Mouse (Mus musculus) CH12.LX (cell line): ENCODE measurements around the gene Frmd8. TPM values are rescaled to one million over a fixed set of nuclear protein-coding genes. Genes with fewer than 3 reads are reported as not detected.
A peak's percentile ranks its signal among the peaks of the same experiment; 100 is the strongest.

Experiments
- DNase-seq: peaks from one replicate; pipeline ENCODE4 v3.0.0-alpha.2; 2013; ENCODE audit errors: extremely low read depth
- H3K27ac ChIP-seq: 2 replicates; pipeline ENCODE4 v1.5.1; 2012; ENCODE audit warnings: low read depth, mild to moderate bottlenecking, control low read depth, moderate library complexity; ENCODE audit not compliant: insufficient read depth
- H3K27me3 ChIP-seq: replicated peaks from 2 replicates; pipeline ENCODE3; 2012; ENCODE audit warnings: inconsistent platforms
- H3K36me3 ChIP-seq, 2 experiments: replicated peaks in 1 of 2; 2 replicates each; pipeline versions ENCODE3 to v1.6.1; 2012; ENCODE audit warnings: inconsistent platforms in 1 of 2, low read length in 1 of 2, mild to moderate bottlenecking in 1 of 2, mixed read lengths in 1 of 2, moderate library complexity in 1 of 2; ENCODE audit not compliant: control insufficient read depth in 1 of 2, insufficient read depth in 1 of 2
- H3K4me1 ChIP-seq, 2 experiments: 2 replicates each; pipeline ENCODE4 v1.6.1; 2012; ENCODE audit warnings: inconsistent platforms in 1 of 2, moderate library complexity in 1 of 2; ENCODE audit not compliant: insufficient read depth in 2 of 2, control insufficient read depth in 1 of 2
- H3K4me2 ChIP-seq: 2 replicates; pipeline ENCODE4 v1.6.1; 2012; ENCODE audit warnings: low read depth, mild to moderate bottlenecking, control low read depth; ENCODE audit not compliant: poor library complexity, insufficient read depth, severe bottlenecking
- H3K4me3 ChIP-seq, 3 experiments: fragments of 150-350 bp in 1 of 3; sonication (generic) in 1 of 3; replicated peaks in 1 of 3; 2 replicates each; pipeline versions ENCODE3 to v1.5.1; 2011 to 2012; ENCODE audit warnings: low read depth in 2 of 3, low read length in 2 of 3, mild to moderate bottlenecking in 2 of 3, moderate library complexity in 2 of 3, control low read depth in 1 of 3, improper control_type of control experiment in 1 of 3, inconsistent platforms in 1 of 3, mixed read lengths in 1 of 3; ENCODE audit not compliant: poor library complexity in 1 of 3
- H3K79me2 ChIP-seq: replicated peaks from 2 replicates; pipeline ENCODE4 v1.6.1; 2012; ENCODE audit warnings: mild to moderate bottlenecking, moderate library complexity; ENCODE audit not compliant: control insufficient read depth, poor library complexity, insufficient read depth, severe bottlenecking; ENCODE audit errors: extremely low read depth
- H3K9ac ChIP-seq: 2 replicates; pipeline ENCODE4 v1.6.1; 2012; ENCODE audit warnings: low read depth, mild to moderate bottlenecking, control low read depth, moderate library complexity; ENCODE audit not compliant: insufficient read depth
- H3K9me3 ChIP-seq: replicated peaks from 2 replicates; pipeline ENCODE3; 2012; ENCODE audit warnings: low read length, inconsistent platforms, mixed read lengths
- BHLHE40 ChIP-seq: IDR thresholded peaks from 2 replicates; pipeline ENCODE4 v1.6.1; 2011; ENCODE audit warnings: mild to moderate bottlenecking, low read depth, low read length, improper control_type of control experiment
- CHD1 ChIP-seq: IDR thresholded peaks from 2 replicates; pipeline ENCODE4 v1.6.1; 2012; ENCODE audit warnings: low read depth, low read length, improper control_type of control experiment, inconsistent platforms
- CHD2 ChIP-seq: IDR thresholded peaks from 2 replicates; pipeline ENCODE4 v1.6.1; 2011; ENCODE audit warnings: low read length, improper control_type of control experiment
- ETS1 ChIP-seq: conservative IDR thresholded peaks from 2 replicates; pipeline ENCODE4 v1.6.1; 2012; ENCODE audit warnings: low read depth, mild to moderate bottlenecking, inconsistent platforms, low read length, improper control_type of control experiment, moderate library complexity
- GABPA ChIP-seq: IDR thresholded peaks from 2 replicates; pipeline ENCODE4 v1.6.1; 2012; ENCODE audit warnings: low read depth, low read length, improper control_type of control experiment, inconsistent platforms; ENCODE audit not compliant: insufficient replicate concordance
- MAX ChIP-seq: IDR thresholded peaks from 2 replicates; pipeline ENCODE4 v1.6.1; 2011; ENCODE audit warnings: low read length, improper control_type of control experiment
- MAZ ChIP-seq: IDR thresholded peaks from 2 replicates; pipeline ENCODE4 v1.6.1; 2012; ENCODE audit warnings: low read depth, mild to moderate bottlenecking, inconsistent platforms, low read length, improper control_type of control experiment, moderate library complexity
- MEF2A ChIP-seq: IDR thresholded peaks from 2 replicates; pipeline ENCODE4 v1.6.1; 2014; ENCODE audit warnings: low read depth, mild to moderate bottlenecking, inconsistent platforms, low read length, improper control_type of control experiment, borderline replicate concordance
- MXI1 ChIP-seq: IDR thresholded peaks from 2 replicates; pipeline ENCODE4 v1.6.1; 2011; ENCODE audit warnings: mild to moderate bottlenecking, low read depth, low read length, improper control_type of control experiment
- NRF1 ChIP-seq: IDR thresholded peaks from 2 replicates; pipeline ENCODE4 v1.6.1; 2014; ENCODE audit warnings: low read depth, mild to moderate bottlenecking, inconsistent platforms, low read length, improper control_type of control experiment, moderate library complexity
- POLR2AphosphoS2 ChIP-seq: IDR thresholded peaks from 2 replicates; pipeline ENCODE4 v1.6.1; 2011; ENCODE audit warnings: low read depth, low read length, improper control_type of control experiment
- RCOR1 ChIP-seq: conservative IDR thresholded peaks from 2 replicates; pipeline ENCODE4 v1.6.1; 2012; ENCODE audit warnings: low read depth, mild to moderate bottlenecking, inconsistent platforms, low read length, improper control_type of control experiment
- TBP ChIP-seq: conservative IDR thresholded peaks from 2 replicates; pipeline ENCODE4 v1.6.1; 2011; ENCODE audit warnings: low read depth, low read length, improper control_type of control experiment
- UBTF ChIP-seq: IDR thresholded peaks from 2 replicates; pipeline ENCODE4 v1.6.1; 2012; ENCODE audit warnings: low read depth, mild to moderate bottlenecking, inconsistent platforms, low read length, improper control_type of control experiment, moderate library complexity
- ZC3H11A ChIP-seq: IDR thresholded peaks from 2 replicates; pipeline ENCODE4 v1.6.1; 2012; ENCODE audit warnings: low read depth, mild to moderate bottlenecking, inconsistent platforms, low read length, improper control_type of control experiment
- ZMIZ1 ChIP-seq: IDR thresholded peaks from 2 replicates; pipeline ENCODE4 v1.6.1; 2012; ENCODE audit warnings: low read depth, mild to moderate bottlenecking, inconsistent platforms, low read length, improper control_type of control experiment
- ZNF384 ChIP-seq: IDR thresholded peaks from 2 replicates; pipeline ENCODE4 v1.6.1; 2012; ENCODE audit warnings: low read depth, low read length, improper control_type of control experiment, inconsistent platforms
- dilution Hi-C: fragments of 300-500 bp; cut with MboI; formaldehyde crosslinking; loops from 2 replicates; pipeline ENCODE4 v1.14.3; 2020; ENCODE audit warnings: low sequenced_read_pairs; ENCODE audit not compliant: extremely low pct_unique_long_range_greater_than_20kb, extremely low pct_ligation_motif_present
- in situ Hi-C: fragments of 300-500 bp; cut with MboI; formaldehyde crosslinking; loops from 3 replicates; pipeline ENCODE4 v1.14.3; 2019; ENCODE audit warnings: low sequenced_read_pairs, low pct_ligation_motif_present, low pct_unique_long_range_greater_than_20kb, mixed read lengths
- polyA plus RNA-seq: library from polyadenylated mRNA; unstranded; fragments of >175 nt; gene quantifications from 2 replicates; pipeline ENCODE4 v1.2.1, GENCODE M21; 2012; ENCODE audit warnings: low read depth; ENCODE audit not compliant: insufficient read length
- total RNA-seq, 2 experiments: library from RNA; depleted of rRNA; stranded (reverse); fragments of 300-350 nt in 1 of 2; fragments of >200 nt in 1 of 2; gene quantifications; 2 replicates each; pipeline ENCODE4 v1.2.3; 2012 to 2014

Gene Frmd8
- total and polyA plus RNA-seq, 3 experiments, result 13.5 to 30.7 (median 25.2) TPM

DNA sequence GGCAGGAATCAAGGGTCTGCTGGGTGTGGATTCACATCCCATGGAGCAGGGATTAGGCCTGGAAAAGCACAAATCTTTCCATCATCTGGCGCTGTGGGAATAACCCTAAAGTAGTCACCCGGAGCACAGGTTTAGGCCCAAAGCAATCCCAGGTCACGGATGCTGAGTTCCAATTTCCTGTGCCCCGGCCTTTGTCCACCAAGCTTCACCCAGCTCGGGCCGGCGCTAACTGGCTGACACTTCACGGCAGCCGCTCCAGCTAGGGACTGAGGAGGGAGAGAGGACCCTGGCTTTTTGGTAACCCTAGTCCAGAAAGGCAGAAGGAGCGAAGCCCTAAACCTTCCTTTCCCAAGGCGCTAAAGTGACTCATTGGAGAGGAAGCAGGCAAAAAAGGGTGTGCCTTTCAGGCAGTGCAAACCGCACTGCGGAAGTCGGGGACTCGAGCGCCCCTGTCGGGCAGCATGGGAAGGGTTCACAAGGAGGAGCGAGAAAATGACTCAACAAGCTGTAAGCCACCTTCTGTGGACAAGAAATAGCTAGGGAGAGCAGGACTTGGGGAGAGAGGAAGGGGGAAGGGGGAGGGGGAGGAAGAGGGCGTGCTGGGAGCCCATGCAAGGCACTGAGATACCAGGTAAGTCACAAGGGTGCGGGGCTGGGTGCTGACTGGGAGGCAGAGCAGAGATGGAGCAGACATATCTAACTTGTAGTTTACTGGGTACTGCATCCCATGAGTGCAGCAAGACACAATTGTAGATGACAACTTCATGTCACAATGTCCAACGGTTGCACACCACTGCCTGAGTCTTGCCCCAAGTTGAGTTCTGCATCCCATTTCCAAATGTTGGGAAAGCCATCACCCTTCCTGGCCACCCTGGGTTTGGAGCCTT, 57.1 kb downstream of the Frmd8 start (continued):
- TF ChIP-seq GABPA, result no peak
- no peak for TF ChIP-seq ZMIZ1
- TF ChIP-seq POLR2AphosphoS2, result no peak
- no peak; the same call in 1 of the 2 replicates for TF ChIP-seq CHD2
- peak; percentile 46; the same call in 1 of the 2 replicates for TF ChIP-seq MAX
- TF ChIP-seq UBTF, result no peak
- no peak for TF ChIP-seq MAZ
- no peak for TF ChIP-seq ZNF384
- TF ChIP-seq NRF1, result no peak
- TF ChIP-seq TBP, result no peak
- TF ChIP-seq ZC3H11A, result no peak

DNA sequence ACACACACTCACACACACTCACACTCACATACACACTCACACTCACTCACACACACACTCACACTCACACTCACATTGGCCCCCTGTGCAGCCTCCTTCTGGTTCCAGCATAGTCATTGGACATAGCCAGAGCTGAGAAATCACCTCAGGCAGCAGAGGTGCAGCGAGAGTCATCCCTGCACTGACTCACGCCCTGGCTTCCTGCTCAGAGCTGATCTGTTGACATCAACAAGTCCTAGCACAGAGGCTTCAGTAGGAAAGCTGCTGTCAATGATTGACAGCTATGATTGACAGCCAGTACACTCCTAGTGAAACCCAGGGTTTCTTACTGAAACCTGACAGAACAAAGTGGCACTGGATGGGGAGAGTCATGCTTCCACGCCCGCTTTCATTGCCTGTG, 59.1 kb downstream of the Frmd8 start:
- Histone ChIP-seq H3K27me3 (no peaks in the 10 kb centered on the region), H3K27ac (peak overlapping the region; percentile 91), H3K9me3 (no peaks in the 10 kb centered on the region), H3K4me3 (no peak overlapping the region), H3K9ac (peak overlapping the region; percentile 57), H3K36me3 (no peaks in the 10 kb centered on the region), H3K79me2 (no peaks in the 10 kb centered on the region), H3K4me1 (peaks cover 36 to 83% of the 10 kb centered on the region in 2 experiments), H3K4me2 (peak overlapping the region; percentile 38; the same call in 1 of the 2 replicates)
- dilution Hi-C loops, result no loop called here
- peak; percentile 71 for DNase-seq
- TF ChIP-seq ETS1 (peak; percentile 18; the same call in 1 of the 2 replicates), MXI1 (no peak), RCOR1 (no peak), BHLHE40 (peak; percentile 37; the same call in 1 of the 2 replicates), CHD1 (no peak), ZMIZ1 (no peak)
- in situ Hi-C loops, result no loop called here

- H3K4me1 ChIP-seq, result peaks cover 36 to 92% of the 10 kb centered on the region in 2 experiments
These were observed 60.1 kb downstream of the Frmd8 start for GRCm38 (mm10) chr19:5815010-5815409.

More at GRCm38 (mm10) chr19:5815010-5815409, 60.1 kb downstream of the Frmd8 start:
- DNase-seq, result no peak
- dilution Hi-C loops (no loop called here), in situ Hi-C loops (no loop called here)
- H3K36me3 ChIP-seq, result no peaks in the 10 kb centered on the region
- no peaks in the 10 kb centered on the region for H3K27me3 ChIP-seq
- no peak overlapping the region for H3K9ac ChIP-seq
- H3K79me2 ChIP-seq, result no peaks in the 10 kb centered on the region
- no peak overlapping the region for H3K4me3 ChIP-seq
- no peak overlapping the region for H3K4me2 ChIP-seq
- no peak overlapping the region for H3K27ac ChIP-seq
- no peaks in the 10 kb centered on the region for H3K9me3 ChIP-seq
- TF ChIP-seq RCOR1 (no peak), MEF2A (no peak), ZC3H11A (no peak)
